Mouse (Mus musculus) kidney, adult 10 weeks (tissue): Measurements from ENCODE around the gene Oca2. TPM values are rescaled to one million over a fixed set of nuclear protein-coding genes. Genes with fewer than 3 reads are reported as not detected.

Experiments used
- polyA plus RNA-seq: library from polyadenylated mRNA; stranded (reverse); fragments of 350-450 nt; fragmentation: Illumina TruSeq; extraction: RNeasy Lipid Tissue Mini Kit (QIAGEN cat#74804); gene quantifications from one replicate; pipeline ENCODE4 v1.2.3, GENCODE M21; 2014; ENCODE audit warnings: low read depth, low replicate concordance

The Oca2 gene
- not detected for polyA plus RNA-seq

GRCm38 (mm10) chr7:56239543-56239942 lies at the start of gene Oca2:
Gene Oca2, plus strand, starts transcription at chr7:56239760.

Other genes starting within 250 kb of the Oca2 start
- 16.8 TPM for gene Nipa1, start 219.8 kb upstream of the Oca2 start, polyA plus RNA-seq
- gene Herc2, start 189.6 kb upstream of the Oca2 start, polyA plus RNA-seq: 31.6 TPM